Mouse (Mus musculus): ENCODE measurements around the gene Stk32b. TPM values are rescaled to one million over a fixed set of nuclear protein-coding genes. Genes with fewer than 3 reads are reported as not detected.

Gene Stk32b
- polyA plus RNA-seq, 1 experiment = 0.07 TPM

DNA sequence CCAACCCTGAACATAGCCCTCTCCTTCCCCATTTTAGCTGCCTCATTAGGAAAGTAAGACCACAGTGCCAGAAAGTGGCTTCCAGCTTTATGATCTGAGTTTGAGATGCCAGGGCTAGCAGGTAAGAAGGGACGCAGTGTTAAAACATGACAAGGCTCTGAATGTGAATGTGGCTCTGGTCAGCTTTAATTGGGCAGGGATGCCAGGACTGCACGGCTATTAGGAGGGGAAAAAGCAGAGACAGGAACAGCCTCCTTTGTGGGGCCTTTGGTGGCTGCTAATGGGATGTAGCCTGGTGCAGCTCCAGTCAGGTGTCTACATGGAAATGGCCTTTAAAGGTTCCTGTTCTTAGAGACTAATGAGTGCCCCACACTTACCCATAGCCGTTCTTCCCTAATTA, 52.0 kb downstream of the Stk32b start:
- DNase-seq (ENCODE audit: low spot score) = no peak

GRCm38 (mm10) chr5:37659177-37659576, 57.8 kb downstream of the Stk32b start:
- DNase-seq (ENCODE audit: low spot score) = no peak

- DNase-seq (ENCODE audit: low spot score) = no peak
Measured at GRCm38 (mm10) chr5:37657741-37658140, 59.2 kb downstream of the Stk32b start.

GRCm38 (mm10) chr5:37655208-37655607, 61.8 kb downstream of the Stk32b start:
- no peak for DNase-seq (ENCODE audit: low spot score)

- DNase-seq (ENCODE audit: low spot score) = no peak
Measured at GRCm38 (mm10) chr5:37650681-37651211, 66.2 kb downstream of the Stk32b start.

GRCm38 (mm10) chr5:37650089-37650601, 66.8 kb downstream of the Stk32b start:
- DNase-seq (ENCODE audit: low spot score) = no peak

GRCm38 (mm10) chr5:37644082-37644481, 72.9 kb downstream of the Stk32b start:
- no peak for DNase-seq (ENCODE audit: low spot score)

DNA sequence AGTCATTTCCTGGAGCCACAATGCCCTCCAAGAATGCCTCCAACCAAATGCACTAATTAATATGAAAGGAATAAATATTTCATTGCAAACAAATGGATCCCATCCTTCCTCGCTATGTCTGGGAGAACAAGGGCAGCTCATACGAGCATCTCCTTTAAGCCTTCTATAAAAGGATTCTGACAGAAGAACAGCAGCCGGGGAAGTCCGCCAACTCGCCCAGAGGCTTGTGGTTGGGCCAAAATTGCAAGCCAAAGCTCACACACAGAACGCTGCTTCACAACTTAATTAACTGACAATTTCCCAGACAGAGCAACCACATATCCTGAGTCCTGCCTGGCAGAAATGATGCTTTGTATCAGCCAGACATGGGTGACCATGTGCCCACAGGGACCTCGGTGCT, 74.5 kb downstream of the Stk32b start:
- DNase-seq (ENCODE audit: low spot score) = no peak

GRCm38 (mm10) chr5:37634791-37635190, 82.2 kb downstream of the Stk32b start:
- DNase-seq (ENCODE audit: low spot score) = no peak

- no peak for DNase-seq (ENCODE audit: low spot score)
Measured at GRCm38 (mm10) chr5:37627437-37628163, 89.4 kb downstream of the Stk32b start.

GRCm38 (mm10) chr5:37611874-37612273, 105.1 kb downstream of the Stk32b start:
- no peak for DNase-seq (ENCODE audit: low spot score)

DNA sequence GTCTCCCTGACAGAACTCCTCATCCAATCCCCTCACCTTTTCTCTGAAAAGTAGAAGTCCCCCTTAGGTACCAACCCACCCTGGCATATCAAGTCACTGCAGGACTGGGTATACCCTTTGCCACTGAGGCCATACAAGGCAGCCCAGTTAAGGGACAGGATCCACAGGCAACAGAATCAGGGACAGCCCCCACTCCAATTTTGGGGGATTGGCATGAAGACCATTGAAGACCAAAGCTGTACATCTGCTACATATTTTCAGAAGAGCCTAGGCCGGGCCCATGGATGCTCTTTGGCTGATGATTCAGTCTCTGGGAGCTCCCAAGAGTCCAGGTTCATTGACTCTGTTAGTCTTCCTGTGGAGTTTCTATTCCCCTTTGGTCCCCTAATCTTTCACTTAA, 117.4 kb downstream of the Stk32b start:
- DNase-seq (ENCODE audit: low spot score) = no peak

DNA sequence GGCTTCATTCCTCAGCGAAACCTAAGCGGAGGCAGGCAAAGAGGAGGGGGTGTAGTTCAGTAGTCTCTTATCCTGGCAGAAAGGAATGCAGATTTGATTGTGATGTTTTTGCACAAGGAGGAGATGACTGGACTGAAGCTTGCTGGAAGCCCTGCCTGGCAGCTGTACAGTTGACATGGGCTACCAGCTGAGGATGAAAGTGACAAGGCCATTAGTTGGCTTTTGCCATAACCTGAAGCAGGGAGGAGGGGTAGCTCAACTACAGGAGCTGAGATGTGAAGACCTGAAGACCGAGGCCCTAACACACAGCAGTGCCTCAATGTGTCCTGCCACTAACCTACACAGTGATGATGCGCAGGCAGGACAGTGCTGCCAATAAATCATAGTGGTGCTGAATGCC, 118.7 kb downstream of the Stk32b start:
- DNase-seq (ENCODE audit: low spot score) = no peak

DNA sequence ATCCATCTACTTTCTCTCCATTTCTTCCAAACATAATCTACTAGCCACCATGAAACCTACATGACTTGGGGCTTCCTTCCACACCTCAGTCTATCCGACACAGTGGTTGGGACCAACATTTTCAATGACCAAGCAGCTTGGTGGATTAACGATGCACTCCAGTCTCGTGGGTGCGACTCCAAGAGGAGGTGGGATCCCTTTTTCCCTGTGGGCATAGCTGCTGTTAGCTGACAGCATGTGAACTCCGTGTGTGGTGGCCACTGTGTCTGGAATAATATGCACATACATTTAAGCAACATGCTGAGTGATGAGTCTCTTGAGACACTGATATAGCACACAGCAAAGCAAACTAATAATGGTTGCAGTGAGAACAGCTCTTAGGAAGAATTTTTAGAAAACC, 124.6 kb downstream of the Stk32b start:
- DNase-seq (ENCODE audit: low spot score) = no peak

GRCm38 (mm10) chr5:37587861-37588260, 129.1 kb downstream of the Stk32b start:
- no peak for DNase-seq (ENCODE audit: low spot score)

GRCm38 (mm10) chr5:37586071-37586470, 130.9 kb downstream of the Stk32b start:
- DNase-seq (ENCODE audit: low spot score) = no peak

DNA sequence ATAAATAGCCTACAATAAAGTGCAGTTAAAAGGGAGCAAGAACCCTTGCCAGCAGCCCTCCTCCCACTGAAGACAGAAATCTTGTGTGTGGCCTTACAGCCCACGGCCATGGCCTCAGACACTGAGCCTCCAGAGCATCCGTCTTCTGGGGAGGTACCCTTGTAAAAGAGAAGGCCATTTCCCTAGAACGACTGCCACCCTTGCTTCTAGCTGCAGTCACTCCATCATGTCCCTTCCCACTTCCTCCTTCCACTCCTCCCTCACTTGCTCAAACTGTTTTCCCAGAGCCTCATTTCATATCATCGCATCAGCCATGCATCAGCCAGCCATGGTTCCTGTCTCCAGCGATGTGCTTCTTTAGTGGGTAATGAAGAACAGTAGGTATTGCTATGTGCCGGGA, 141.5 kb downstream of the Stk32b start:
- DNase-seq (ENCODE audit: low spot score) = no peak

DNA sequence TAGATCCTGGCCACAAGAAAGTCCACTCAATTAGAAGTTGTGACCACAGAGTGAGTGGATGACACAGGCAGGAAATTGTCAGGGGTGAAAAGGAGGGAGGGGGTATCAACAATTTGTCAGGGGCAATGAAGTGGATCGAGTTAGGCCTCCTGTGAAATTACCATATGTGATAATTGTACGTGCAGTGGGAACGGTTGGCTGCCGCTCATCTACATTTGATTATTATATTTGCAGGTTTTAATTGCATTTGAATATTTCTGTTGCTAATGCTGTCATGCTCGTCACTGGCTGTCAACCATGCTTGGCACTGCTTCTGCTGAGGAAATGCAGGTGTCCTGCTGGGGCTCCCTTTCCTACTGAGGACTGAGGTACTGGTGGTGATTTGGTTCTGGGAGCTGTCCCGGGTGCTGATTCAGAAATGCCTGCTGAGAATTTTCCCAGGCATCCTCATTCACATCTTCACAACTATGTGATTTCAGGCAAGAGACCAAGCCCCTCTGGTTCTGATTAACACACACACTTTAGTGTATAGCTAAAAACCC, 159.6 kb downstream of the Stk32b start:
- no peak for DNase-seq (ENCODE audit: low spot score)

DNA sequence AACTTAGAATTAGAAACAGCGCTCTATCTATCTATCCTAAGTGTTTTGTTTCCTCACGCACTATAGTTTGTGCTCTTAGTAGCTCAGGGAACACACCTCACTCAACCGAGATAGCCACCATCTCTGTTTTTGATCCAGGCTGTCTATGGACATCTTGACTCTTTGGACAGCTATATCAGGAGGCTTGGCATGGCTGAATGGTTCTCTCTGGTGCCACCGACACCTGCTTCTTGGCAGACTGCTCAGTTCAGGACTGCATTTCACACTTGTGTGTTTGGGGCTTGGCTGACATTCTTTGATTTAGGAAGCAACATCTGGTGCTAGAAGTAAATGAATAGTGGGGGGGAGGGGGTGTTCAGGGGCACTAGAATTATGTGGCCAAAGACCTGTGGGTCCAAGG, 162.7 kb downstream of the Stk32b start:
- no peak for DNase-seq (ENCODE audit: low spot score)

DNA sequence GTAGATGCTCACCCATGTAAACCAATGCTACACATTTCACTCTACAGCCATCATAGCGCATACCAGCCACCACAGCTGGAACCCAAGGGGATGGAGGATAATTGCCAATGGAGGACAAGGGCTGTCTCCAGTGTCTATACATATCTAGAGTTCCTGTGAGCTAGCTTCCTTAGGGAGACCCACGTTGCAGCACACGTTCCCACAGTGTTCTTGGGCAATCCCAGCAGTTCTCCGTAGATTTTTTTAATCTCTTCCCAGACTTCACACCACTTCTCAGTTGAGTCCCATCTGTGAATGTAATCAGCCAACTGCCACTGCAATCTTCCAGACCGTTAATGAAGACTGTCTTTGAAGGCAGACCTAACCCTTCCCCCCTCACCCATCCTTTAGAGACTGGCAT, 165.3 kb downstream of the Stk32b start:
- no peak for DNase-seq (ENCODE audit: low spot score)

GRCm38 (mm10) chr5:37535726-37536293, 181.2 kb downstream of the Stk32b start:
- no peak for DNase-seq (ENCODE audit: low spot score)

GRCm38 (mm10) chr5:37535227-37535626, 181.7 kb downstream of the Stk32b start:
- DNase-seq (ENCODE audit: low spot score) = no peak

DNA sequence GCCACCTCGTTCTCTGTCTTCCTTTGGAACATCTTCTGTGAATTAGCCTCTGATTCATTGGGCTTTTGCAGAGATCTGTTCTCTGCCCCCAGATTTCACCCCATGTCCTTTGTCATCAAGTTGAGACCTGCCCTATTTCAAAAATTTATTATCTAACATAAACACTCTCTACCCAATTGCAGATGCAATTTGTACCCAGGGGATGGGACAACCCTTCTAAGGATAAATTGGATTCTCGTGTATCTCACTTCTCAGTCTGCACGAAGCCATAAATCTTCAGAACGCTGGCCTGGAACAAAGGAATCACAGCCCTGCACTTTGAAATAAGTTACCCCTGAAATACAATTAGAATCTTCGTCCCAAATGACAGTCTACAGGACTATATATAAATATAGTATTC, 191.6 kb downstream of the Stk32b start:
- no peak for DNase-seq (ENCODE audit: low spot score)

All from urinary bladder, adult 2 months (tissue).